Mouse (Mus musculus): ENCODE results near the gene Eno1.

DNA sequence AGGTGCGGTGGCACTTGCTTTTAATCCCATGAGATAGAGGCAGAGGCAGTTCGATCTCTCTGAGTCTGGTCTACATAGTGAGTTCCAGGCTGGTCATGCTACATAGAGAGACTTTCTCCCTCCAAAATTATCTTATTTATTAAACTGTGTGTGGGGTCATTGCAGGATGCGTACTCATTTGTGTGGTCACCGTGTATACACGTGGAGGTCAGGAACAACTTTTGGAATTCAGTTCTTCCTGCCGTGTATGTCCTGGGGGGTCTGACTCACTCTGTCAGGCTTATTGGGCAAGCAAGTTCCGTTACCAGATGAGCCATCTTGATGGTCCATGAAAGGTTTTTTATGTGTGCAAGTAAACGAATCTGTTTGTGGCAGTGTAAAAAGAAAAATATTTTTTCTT lies 50.5 kb downstream of the Eno1 start:
- TF ChIP-seq TCF12 (IDR thresholded peaks at IDR 0.05; ENCODE audit: low read depth, low read length) (no peak), MAZ (IDR thresholded peaks at IDR 0.05; ENCODE audit: low read depth, low read length) (no peak), CTCF (IDR thresholded peaks at IDR 0.05 in 2 of 3, conservative IDR thresholded peaks at IDR 0.05 in 1 of 3; ENCODE audit: control insufficient read depth in 1 of 3, insufficient read depth in 1 of 3, low read depth in 2 of 3, low read length in 3 of 3, poor library complexity in 1 of 3, severe bottlenecking in 1 of 3) (no peak), UBTF (IDR thresholded peaks at IDR 0.05; ENCODE audit: borderline replicate concordance, insufficient read depth, low read depth, low read length) (no peak), HCFC1 (IDR thresholded peaks at IDR 0.05; ENCODE audit: low read depth, low read length) (no peak), BHLHE40 (IDR thresholded peaks at IDR 0.05; ENCODE audit: borderline replicate concordance, low read depth, low read length) (no peak), EP300 (IDR thresholded peaks at IDR 0.05; ENCODE audit: low read depth in 1 of 2, low read length in 2 of 2) (no peak), NELFE (IDR thresholded peaks at IDR 0.05; ENCODE audit: low read depth, low read length) (no peak), ZC3H11A (IDR thresholded peaks at IDR 0.05; ENCODE audit: low read depth, low read length) (no peak)

Data from MEL (cell line).